Mouse (Mus musculus) myocyte (in vitro differentiated cells): ENCODE measurements at regions not wholly inside any gene's neighbourhood (a gene's known extent, or its start where the extent isn't known, plus 50 kb on each side); places are given as distances from the start of the nearest gene placed in this dataset.

ENCODE experiments used
- H3K27me3 ChIP-seq: one replicate; pipeline ENCODE4 v1.6.1; 2011; ENCODE audit not compliant: control insufficient read depth, insufficient read depth, insufficient read length
- H3K36me3 ChIP-seq: one replicate; pipeline ENCODE4 v1.6.1; 2011; ENCODE audit not compliant: control insufficient read depth, insufficient read depth
- H3K4me2 ChIP-seq: one replicate; pipeline ENCODE4 v1.6.1; 2011; ENCODE audit warnings: low read depth, control low read depth
- H3K4me3 ChIP-seq: one replicate; pipeline ENCODE4 v1.5.1; 2011; ENCODE audit warnings: mild to moderate bottlenecking, control low read depth, moderate library complexity
- H3K79me2 ChIP-seq: one replicate; pipeline ENCODE4 v1.6.1; 2011; ENCODE audit not compliant: control insufficient read depth, insufficient read depth
- H3ac ChIP-seq: one replicate; pipeline ENCODE4 v1.6.1; 2011; ENCODE audit not compliant: control insufficient read depth, insufficient read length
- CEBPB ChIP-seq: IDR thresholded peaks from 2 replicates; pipeline ENCODE4 v1.6.1; 2011; ENCODE audit warnings: mild to moderate bottlenecking, moderate library complexity; ENCODE audit not compliant: poor library complexity, insufficient read depth, severe bottlenecking
- E2F4 ChIP-seq: IDR thresholded peaks from one replicate; pipeline ENCODE4 v1.6.1; 2011; ENCODE audit warnings: mild to moderate bottlenecking, control low read depth, moderate library complexity; ENCODE audit not compliant: insufficient read depth
- MAX ChIP-seq: IDR thresholded peaks from one replicate; pipeline ENCODE4 v1.6.1; 2011; ENCODE audit warnings: low read depth, mild to moderate bottlenecking, control low read depth
- MYOD1 ChIP-seq, 3 experiments: IDR thresholded peaks; one replicate each; pipeline ENCODE4 v1.6.1; 2011; ENCODE audit warnings: control low read depth in 2 of 3, low read depth in 2 of 3, mild to moderate bottlenecking in 2 of 3, moderate library complexity in 1 of 3; ENCODE audit not compliant: insufficient read length in 2 of 3, control insufficient read depth in 1 of 3
- MYOG ChIP-seq, 3 experiments: IDR thresholded peaks; one replicate each; pipeline ENCODE4 v1.6.1; 2011; ENCODE audit warnings: control low read depth in 2 of 3, low read depth in 2 of 3, mild to moderate bottlenecking in 2 of 3; ENCODE audit not compliant: insufficient read length in 2 of 3, control insufficient read depth in 1 of 3, insufficient read depth in 1 of 3
- POLR2A ChIP-seq: IDR thresholded peaks from one replicate; pipeline ENCODE4 v1.6.1; 2011; ENCODE audit warnings: low read depth, mild to moderate bottlenecking, control low read depth, moderate library complexity; ENCODE audit not compliant: insufficient read length
- POLR2AphosphoS2 ChIP-seq: IDR thresholded peaks from one replicate; pipeline ENCODE4 v1.6.1; 2011; ENCODE audit warnings: low read depth, control low read depth; ENCODE audit not compliant: insufficient read length
- REST ChIP-seq: IDR thresholded peaks from one replicate; pipeline ENCODE4 v1.6.1; 2011; ENCODE audit warnings: mild to moderate bottlenecking, control low read depth, moderate library complexity; ENCODE audit not compliant: insufficient read depth, insufficient read length
- SRF ChIP-seq: IDR thresholded peaks from one replicate; pipeline ENCODE4 v1.6.1; 2011; ENCODE audit warnings: low read depth; ENCODE audit not compliant: control insufficient read depth, insufficient read length
- TCF12 ChIP-seq: IDR thresholded peaks from one replicate; pipeline ENCODE4 v1.6.1; 2011; ENCODE audit warnings: mild to moderate bottlenecking, control low read depth; ENCODE audit not compliant: poor library complexity, insufficient read depth, severe bottlenecking
- TCF3 ChIP-seq: IDR thresholded peaks from one replicate; pipeline ENCODE4 v1.6.1; 2011; ENCODE audit warnings: low read depth, control low read depth; ENCODE audit not compliant: insufficient read length
- USF1 ChIP-seq: IDR thresholded peaks from one replicate; pipeline ENCODE4 v1.6.1; 2011; ENCODE audit warnings: low read depth, mild to moderate bottlenecking, control low read depth, moderate library complexity

DNA sequence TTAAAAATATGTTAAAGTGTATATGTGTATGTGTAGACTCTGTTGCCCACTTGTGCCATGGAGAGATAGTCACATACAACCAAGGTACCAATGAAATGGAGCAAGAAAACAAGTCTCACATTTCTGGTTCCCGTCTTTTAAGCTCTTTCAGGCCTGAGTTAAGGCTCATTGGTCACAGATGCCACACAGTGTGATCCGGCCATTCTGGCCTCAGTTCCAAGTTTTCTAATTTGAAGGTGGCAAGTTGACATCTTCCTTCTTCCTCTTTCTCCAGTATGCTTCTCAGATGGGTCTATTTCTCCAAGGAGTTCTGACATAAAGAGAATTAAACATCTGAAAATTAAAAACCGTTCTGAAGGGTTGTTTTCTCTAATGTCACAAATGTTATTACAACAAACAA, 66.9 kb upstream of the Zfp703 start:
- no peak for TF ChIP-seq MYOD1 (IDR thresholded peaks at IDR 0.05; ENCODE audit: control insufficient read depth in 1 of 3, insufficient read length in 2 of 3, low read depth in 2 of 3)
- no peak for TF ChIP-seq E2F4
- no peak for TF ChIP-seq REST
- H3K27me3 ChIP-seq = no peaks in the 10 kb centered on the region

DNA sequence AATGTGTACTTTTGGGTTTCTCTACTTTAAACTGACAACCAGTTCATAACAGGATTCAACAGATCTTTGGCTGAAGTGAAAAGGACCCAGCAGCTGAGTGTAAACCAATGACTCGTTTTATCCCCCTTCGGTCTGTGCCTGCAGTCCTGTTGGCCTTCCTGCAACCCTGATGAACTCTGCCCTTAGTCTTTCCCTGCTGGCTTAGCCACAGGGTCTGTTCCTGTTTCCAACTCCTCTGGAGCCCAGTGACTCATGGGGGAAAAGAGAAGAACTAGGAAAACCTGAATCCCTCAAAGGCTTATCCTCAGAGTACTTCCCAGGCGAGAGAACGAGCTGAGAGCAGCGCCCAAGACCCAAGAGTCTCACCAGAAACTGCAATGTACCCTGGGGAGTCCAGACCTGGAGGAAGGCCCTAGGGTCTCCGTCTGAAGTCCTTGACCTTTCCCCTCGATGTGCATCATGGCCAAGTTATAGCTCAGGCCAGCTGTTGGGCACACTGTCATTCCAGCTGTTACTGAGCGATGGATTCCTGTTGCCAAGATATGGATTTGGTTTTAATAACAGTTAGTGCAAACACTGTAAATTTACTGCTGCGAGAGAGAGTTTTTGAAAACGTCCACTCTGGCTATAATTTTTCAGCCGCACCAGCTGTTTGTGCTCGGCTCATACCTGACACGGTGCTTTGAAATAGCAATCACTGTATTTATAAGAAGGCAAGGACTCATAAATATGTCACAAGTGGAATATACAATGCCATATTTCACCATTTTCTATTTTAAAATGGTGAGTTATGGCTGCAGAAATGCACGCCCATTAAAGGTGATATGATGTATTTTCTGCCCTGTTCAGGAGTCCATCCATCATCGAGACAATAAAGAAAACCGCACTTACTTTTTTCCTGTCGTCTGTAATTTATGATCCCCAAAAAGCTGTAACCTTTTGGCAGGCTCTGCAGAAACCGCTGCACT, 63.3 kb upstream of the Zfp703 start:
- no peak for TF ChIP-seq CEBPB
- peak in 2 of 3 experiments; percentile 18 to 52 for TF ChIP-seq MYOD1 (IDR thresholded peaks at IDR 0.05; ENCODE audit: control insufficient read depth in 1 of 3, insufficient read length in 2 of 3, low read depth in 2 of 3)
- Histone ChIP-seq H3K36me3 (no peaks in the 10 kb centered on the region), H3K27me3 (no peaks in the 10 kb centered on the region), H3K79me2 (no peaks in the 10 kb centered on the region), H3ac (no peak overlapping the region), H3K4me3 (no peak overlapping the region), H3K4me2 (no peak overlapping the region)

More for the DNA sequence above, 66.9 kb upstream of the Zfp703 start:
- no peak overlapping the region for H3K4me2 ChIP-seq
- no peak overlapping the region for H3ac ChIP-seq
- no peak overlapping the region for H3K4me3 ChIP-seq
- H3K36me3 ChIP-seq = no peaks in the 10 kb centered on the region
- no peaks in the 10 kb centered on the region for H3K79me2 ChIP-seq

DNA sequence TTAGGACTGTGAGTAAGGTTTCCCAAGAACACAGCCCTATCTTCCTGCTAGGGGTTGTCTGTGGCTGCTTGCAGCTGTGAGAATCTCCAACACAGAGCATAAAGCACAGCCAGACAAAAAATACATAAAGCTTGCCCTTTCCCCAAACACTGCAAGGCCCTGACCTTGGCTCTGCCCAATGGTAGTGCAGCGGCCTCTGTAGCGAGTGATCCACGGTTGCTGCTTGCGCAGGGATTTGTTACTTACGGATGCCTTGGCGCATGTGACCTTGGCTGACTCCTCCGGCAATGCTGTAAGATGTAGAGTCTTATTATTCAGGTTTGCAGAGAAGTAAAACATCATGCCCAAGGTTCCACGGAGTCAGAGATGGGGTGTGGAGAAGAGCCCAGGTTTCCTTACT, 61.4 kb upstream of the Zfp703 start:
- no peak overlapping the region for H3K4me2 ChIP-seq
- no peaks in the 10 kb centered on the region for H3K79me2 ChIP-seq
- no peak overlapping the region for H3K4me3 ChIP-seq
- H3ac ChIP-seq = no peak overlapping the region
- no peak for TF ChIP-seq MYOD1 (IDR thresholded peaks at IDR 0.05; ENCODE audit: control insufficient read depth in 1 of 3, insufficient read length in 2 of 3, low read depth in 2 of 3)
- no peak for TF ChIP-seq CEBPB
- TF ChIP-seq USF1 = no peak
- TF ChIP-seq REST = no peak
- no peak for TF ChIP-seq POLR2A
- no peak for TF ChIP-seq E2F4
- no peak for TF ChIP-seq MYOG (IDR thresholded peaks at IDR 0.05; ENCODE audit: control insufficient read depth in 1 of 3, insufficient read depth in 1 of 3, insufficient read length in 2 of 3, low read depth in 2 of 3)
- TF ChIP-seq TCF12 = no peak
- TF ChIP-seq POLR2AphosphoS2 = no peak
- TF ChIP-seq TCF3 = no peak
- no peaks in the 10 kb centered on the region for H3K36me3 ChIP-seq
- no peaks in the 10 kb centered on the region for H3K27me3 ChIP-seq

DNA sequence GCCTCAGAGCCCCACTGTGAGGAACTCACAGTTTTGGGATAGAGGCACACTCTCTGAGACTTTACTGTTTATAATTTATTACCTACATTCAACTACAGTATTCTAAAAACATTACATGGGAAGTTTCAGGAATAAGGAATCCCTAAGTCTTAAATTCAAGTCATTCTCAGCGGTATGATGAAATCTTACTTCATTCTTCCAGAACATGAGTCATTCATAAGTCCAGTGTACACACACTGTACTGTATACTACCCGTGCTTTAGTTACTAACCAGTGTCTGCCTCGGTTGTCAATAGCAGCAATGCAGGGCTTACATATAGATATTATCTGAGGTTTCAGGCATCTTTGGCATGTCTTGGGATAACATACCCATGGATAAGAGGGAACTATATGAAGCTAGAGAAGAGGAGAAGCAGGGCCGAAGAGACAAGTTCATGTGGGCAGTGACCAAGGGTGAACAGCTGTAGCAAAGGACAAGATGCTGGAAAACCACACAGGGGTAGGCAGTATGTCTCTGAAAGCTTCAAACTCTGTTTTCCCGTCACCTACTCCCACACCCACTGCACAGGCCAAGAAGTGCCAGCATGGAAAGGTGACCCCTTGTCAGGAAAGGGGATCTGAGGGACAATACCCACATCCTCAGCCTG, 55.5 kb upstream of the Zfp703 start:
- Histone ChIP-seq H3ac (no peak overlapping the region), H3K4me2 (peak overlapping the region; percentile 15), H3K36me3 (no peaks in the 10 kb centered on the region), H3K27me3 (no peaks in the 10 kb centered on the region), H3K79me2 (no peaks in the 10 kb centered on the region), H3K4me3 (no peak overlapping the region)
- peak; percentile 76 for TF ChIP-seq CEBPB
- peak in 2 of 3 experiments; percentile 61 to 78 for TF ChIP-seq MYOD1 (IDR thresholded peaks at IDR 0.05; ENCODE audit: control insufficient read depth in 1 of 3, insufficient read length in 2 of 3, low read depth in 2 of 3)
- no peak for TF ChIP-seq REST
- peak in 1 of 3 experiments; percentile 60 for TF ChIP-seq MYOG (IDR thresholded peaks at IDR 0.05; ENCODE audit: control insufficient read depth in 1 of 3, insufficient read depth in 1 of 3, insufficient read length in 2 of 3, low read depth in 2 of 3)
- no peak for TF ChIP-seq POLR2A
- TF ChIP-seq MAX = no peak

DNA sequence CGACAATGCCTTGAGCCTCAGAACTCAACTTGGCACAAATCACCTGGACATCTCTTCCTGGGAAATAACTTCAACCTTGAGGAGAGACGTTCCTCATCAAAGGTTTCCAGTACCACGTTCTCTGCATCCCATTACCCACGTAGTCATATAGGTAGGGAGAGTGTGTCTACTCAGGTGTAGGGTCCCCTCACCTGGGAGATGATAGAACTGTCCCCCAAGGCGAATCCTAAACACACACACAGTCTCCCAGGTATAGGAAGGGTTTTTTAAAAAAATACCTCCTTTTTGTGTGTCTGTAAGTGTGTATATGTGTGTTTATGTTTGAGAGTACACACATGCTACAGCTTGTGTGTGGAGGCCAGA, 55.0 kb upstream of the Zfp703 start:
- H3K4me3 ChIP-seq = no peak overlapping the region
- TF ChIP-seq CEBPB (no peak), POLR2AphosphoS2 (no peak), MYOD1 (IDR thresholded peaks at IDR 0.05; ENCODE audit: control insufficient read depth in 1 of 3, insufficient read length in 2 of 3, low read depth in 2 of 3) (no peak), USF1 (no peak), E2F4 (no peak), REST (no peak), MYOG (IDR thresholded peaks at IDR 0.05; ENCODE audit: control insufficient read depth in 1 of 3, insufficient read depth in 1 of 3, insufficient read length in 2 of 3, low read depth in 2 of 3) (no peak), SRF (no peak), TCF3 (no peak), POLR2A (no peak)

More for the DNA sequence above, 55.0 kb upstream of the Zfp703 start:
- H3K4me2 ChIP-seq = peak overlapping the region; percentile 15
- no peaks in the 10 kb centered on the region for H3K27me3 ChIP-seq
- no peaks in the 10 kb centered on the region for H3K36me3 ChIP-seq
- H3K79me2 ChIP-seq = no peaks in the 10 kb centered on the region
- no peak overlapping the region for H3ac ChIP-seq
